Mouse (Mus musculus) erythroblast, adult 5-6 weeks (primary cell): Measurements from ENCODE around the gene Calr4. TPM values are rescaled to one million over a fixed set of nuclear protein-coding genes. Genes with fewer than 3 reads are reported as not detected.

ENCODE experiments used
- ATAC-seq: replicated peaks from 2 replicates; pipeline ENCODE4 v1.8.0; 2016; ENCODE audit warnings: moderate number of reproducible peaks, mild to moderate bottlenecking, moderate TSS enrichment, inconsistent platforms; ENCODE audit not compliant: poor library complexity, low FRiP score, severe bottlenecking
- total RNA-seq, 2 experiments: library from RNA; stranded (forward) in 1 of 2; stranded (reverse) in 1 of 2; fragments of 150-400 nt in 1 of 2; fragments of 200-764, 138-1000 nt in 1 of 2; gene quantifications; 2 replicates each; pipeline versions ENCODE4 v1.2.3 to v1.2.4; 2015 to 2017; ENCODE audit warnings: low replicate concordance in 2 of 2

The Calr4 gene
- total RNA-seq (2015; ENCODE audit: low replicate concordance) (not detected in 2 replicates), total RNA-seq (2017; ENCODE audit: low replicate concordance) (not detected in 2 replicates)

GRCm38 (mm10) chr4:109234185-109234584 lies at the start of gene Calr4:
Gene Calr4, plus strand, starts transcription at chr4:109234485.
- ATAC-seq: no peak

- ATAC-seq: no peak
These were observed 48.5 kb upstream of the Calr4 start for GRCm38 (mm10) chr4:109185616-109186405.

- ATAC-seq: no peak
These were observed 42.7 kb upstream of the Calr4 start for GRCm38 (mm10) chr4:109191598-109191997.

- ATAC-seq: no peak
These were observed 40.4 kb upstream of the Calr4 start for GRCm38 (mm10) chr4:109193886-109194285.

- no peak for ATAC-seq
These were observed 38.2 kb upstream of the Calr4 start for GRCm38 (mm10) chr4:109195900-109196629.

GRCm38 (mm10) chr4:109199069-109199468 lies 35.2 kb upstream of the Calr4 start:
- no peak for ATAC-seq

GRCm38 (mm10) chr4:109201582-109202424 lies 32.5 kb upstream of the Calr4 start, which contains the start of gene Osbpl9:
Gene Osbpl9, minus strand, starts transcription at chr4:109202272.
- ATAC-seq: peak; percentile 96

GRCm38 (mm10) chr4:109203931-109204330 lies 30.4 kb upstream of the Calr4 start:
- no peak for ATAC-seq

- no peak for ATAC-seq
These were observed 29.9 kb upstream of the Calr4 start for GRCm38 (mm10) chr4:109204416-109204815.

- no peak for ATAC-seq
These were observed 26.8 kb upstream of the Calr4 start for GRCm38 (mm10) chr4:109207524-109207923.

GRCm38 (mm10) chr4:109210253-109210652 lies 24.0 kb upstream of the Calr4 start:
- ATAC-seq: no peak

- ATAC-seq: no peak
These were observed 23.4 kb upstream of the Calr4 start for GRCm38 (mm10) chr4:109210881-109211280.

- ATAC-seq: no peak
These were observed 20.3 kb upstream of the Calr4 start for GRCm38 (mm10) chr4:109213986-109214385.

GRCm38 (mm10) chr4:109218008-109218407 lies 16.3 kb upstream of the Calr4 start:
- no peak for ATAC-seq

- no peak for ATAC-seq
These were observed 13.8 kb upstream of the Calr4 start for GRCm38 (mm10) chr4:109220441-109220940.

- ATAC-seq: no peak
These were observed 12.3 kb upstream of the Calr4 start for GRCm38 (mm10) chr4:109222001-109222400.

GRCm38 (mm10) chr4:109224762-109225552 lies 9.3 kb upstream of the Calr4 start:
- ATAC-seq: no peak

GRCm38 (mm10) chr4:109225606-109226005 lies 8.7 kb upstream of the Calr4 start:
- ATAC-seq: no peak

- no peak for ATAC-seq
These were observed 8.2 kb upstream of the Calr4 start for GRCm38 (mm10) chr4:109226071-109226470.
